Mouse (Mus musculus): ENCODE results near the gene Pnn. TPM values are rescaled to one million over a fixed set of nuclear protein-coding genes. Genes with fewer than 3 reads are reported as not detected.
"Not testable (repeated sequence)": the region's sequence is repeated elsewhere in the genome, so short reads cannot be mapped to it uniquely, and the experiment has no call there.

The Pnn gene
- polyA plus RNA-seq, 1 experiment = 7.6 TPM

- TF ChIP-seq REST (IDR thresholded peaks at IDR 0.05; ENCODE audit: insufficient read depth, insufficient read length) (no peak), MAX (IDR thresholded peaks at IDR 0.05; ENCODE audit: low read depth) (no peak), SRF (IDR thresholded peaks at IDR 0.05; ENCODE audit: control insufficient read depth, insufficient read length, low read depth) (no peak), POLR2AphosphoS2 (IDR thresholded peaks at IDR 0.05; ENCODE audit: insufficient read length, low read depth) (no peak), POLR2A (IDR thresholded peaks at IDR 0.05; ENCODE audit: insufficient read length, low read depth) (no peak), E2F4 (IDR thresholded peaks at IDR 0.05; ENCODE audit: insufficient read depth) (no peak), TCF12 (IDR thresholded peaks at IDR 0.05; ENCODE audit: insufficient read depth, poor library complexity, severe bottlenecking) (no peak), MYOD1 (IDR thresholded peaks at IDR 0.05; ENCODE audit: control insufficient read depth in 1 of 3, insufficient read length in 2 of 3, low read depth in 2 of 3) (no peak), USF1 (IDR thresholded peaks at IDR 0.05; ENCODE audit: low read depth) (no peak), CEBPB (IDR thresholded peaks at IDR 0.05; ENCODE audit: insufficient read depth, poor library complexity, severe bottlenecking) (no peak), TCF3 (IDR thresholded peaks at IDR 0.05; ENCODE audit: insufficient read length, low read depth) (no peak), MYOG (IDR thresholded peaks at IDR 0.05; ENCODE audit: control insufficient read depth in 1 of 3, insufficient read depth in 1 of 3, insufficient read length in 2 of 3, low read depth in 2 of 3) (no peak)
- Histone ChIP-seq H3K4me3 (no peak overlapping the region), H3ac (ENCODE audit: control insufficient read depth, insufficient read length) (no peak overlapping the region), H3K36me3 (ENCODE audit: control insufficient read depth, insufficient read depth) (peaks cover 13% of the 10 kb centered on the region), H3K27me3 (ENCODE audit: control insufficient read depth, insufficient read depth, insufficient read length) (no peaks in the 10 kb centered on the region), H3K79me2 (ENCODE audit: control insufficient read depth, insufficient read depth) (peaks cover 60% of the 10 kb centered on the region), H3K4me2 (ENCODE audit: low read depth) (no peak overlapping the region)
Observed at GRCm38 (mm10) chr12:59053166-59053565, 13.5 kb upstream of the Pnn start.

- TF ChIP-seq CEBPB (IDR thresholded peaks at IDR 0.05; ENCODE audit: insufficient read depth, poor library complexity, severe bottlenecking) (no peak), USF1 (IDR thresholded peaks at IDR 0.05; ENCODE audit: low read depth) (no peak), MYOD1 (IDR thresholded peaks at IDR 0.05; ENCODE audit: control insufficient read depth in 1 of 3, insufficient read length in 2 of 3, low read depth in 2 of 3) (no peak), E2F4 (IDR thresholded peaks at IDR 0.05; ENCODE audit: insufficient read depth) (no peak), POLR2A (IDR thresholded peaks at IDR 0.05; ENCODE audit: insufficient read length, low read depth) (no peak), SRF (IDR thresholded peaks at IDR 0.05; ENCODE audit: control insufficient read depth, insufficient read length, low read depth) (no peak), REST (IDR thresholded peaks at IDR 0.05; ENCODE audit: insufficient read depth, insufficient read length) (no peak), MAX (IDR thresholded peaks at IDR 0.05; ENCODE audit: low read depth) (no peak), TCF3 (IDR thresholded peaks at IDR 0.05; ENCODE audit: insufficient read length, low read depth) (no peak), MYOG (IDR thresholded peaks at IDR 0.05; ENCODE audit: control insufficient read depth in 1 of 3, insufficient read depth in 1 of 3, insufficient read length in 2 of 3, low read depth in 2 of 3) (no peak), POLR2AphosphoS2 (IDR thresholded peaks at IDR 0.05; ENCODE audit: insufficient read length, low read depth) (no peak), TCF12 (IDR thresholded peaks at IDR 0.05; ENCODE audit: insufficient read depth, poor library complexity, severe bottlenecking) (no peak)
- peaks cover 68% of the 10 kb centered on the region for H3K79me2 ChIP-seq (ENCODE audit: control insufficient read depth, insufficient read depth)
Observed at GRCm38 (mm10) chr12:59053976-59054375, 12.7 kb upstream of the Pnn start.

GRCm38 (mm10) chr12:59055196-59055850, 11.4 kb upstream of the Pnn start:
- Histone ChIP-seq H3K27me3 (ENCODE audit: control insufficient read depth, insufficient read depth, insufficient read length) (no peaks in the 10 kb centered on the region), H3K4me3 (no peak overlapping the region), H3K79me2 (ENCODE audit: control insufficient read depth, insufficient read depth) (peaks cover 82% of the 10 kb centered on the region), H3K4me2 (ENCODE audit: low read depth) (no peak overlapping the region), H3K36me3 (ENCODE audit: control insufficient read depth, insufficient read depth) (peaks cover 5% of the 10 kb centered on the region), H3ac (ENCODE audit: control insufficient read depth, insufficient read length) (no peak overlapping the region)
- TF ChIP-seq MAX (IDR thresholded peaks at IDR 0.05; ENCODE audit: low read depth) (no peak), POLR2A (IDR thresholded peaks at IDR 0.05; ENCODE audit: insufficient read length, low read depth) (no peak), CEBPB (IDR thresholded peaks at IDR 0.05; ENCODE audit: insufficient read depth, poor library complexity, severe bottlenecking) (no peak), TCF3 (IDR thresholded peaks at IDR 0.05; ENCODE audit: insufficient read length, low read depth) (no peak), REST (IDR thresholded peaks at IDR 0.05; ENCODE audit: insufficient read depth, insufficient read length) (no peak), POLR2AphosphoS2 (IDR thresholded peaks at IDR 0.05; ENCODE audit: insufficient read length, low read depth) (no peak), SRF (IDR thresholded peaks at IDR 0.05; ENCODE audit: control insufficient read depth, insufficient read length, low read depth) (no peak), TCF12 (IDR thresholded peaks at IDR 0.05; ENCODE audit: insufficient read depth, poor library complexity, severe bottlenecking) (no peak), MYOD1 (IDR thresholded peaks at IDR 0.05; ENCODE audit: control insufficient read depth in 1 of 3, insufficient read length in 2 of 3, low read depth in 2 of 3) (no peak), MYOG (IDR thresholded peaks at IDR 0.05; ENCODE audit: control insufficient read depth in 1 of 3, insufficient read depth in 1 of 3, insufficient read length in 2 of 3, low read depth in 2 of 3) (no peak), E2F4 (IDR thresholded peaks at IDR 0.05; ENCODE audit: insufficient read depth) (no peak), USF1 (IDR thresholded peaks at IDR 0.05; ENCODE audit: low read depth) (no peak)

More at GRCm38 (mm10) chr12:59053976-59054375, 12.7 kb upstream of the Pnn start:
- Histone ChIP-seq H3K27me3 (ENCODE audit: control insufficient read depth, insufficient read depth, insufficient read length) (no peaks in the 10 kb centered on the region), H3K36me3 (ENCODE audit: control insufficient read depth, insufficient read depth) (peaks cover 11% of the 10 kb centered on the region), H3K4me2 (ENCODE audit: low read depth) (no peak overlapping the region), H3ac (ENCODE audit: control insufficient read depth, insufficient read length) (no peak overlapping the region), H3K4me3 (no peak overlapping the region)

- Histone ChIP-seq H3K79me2 (ENCODE audit: control insufficient read depth, insufficient read depth) (peaks cover 90% of the 10 kb centered on the region), H3K4me2 (ENCODE audit: low read depth) (no peak overlapping the region), H3K27me3 (ENCODE audit: control insufficient read depth, insufficient read depth, insufficient read length) (no peaks in the 10 kb centered on the region), H3K4me3 (no peak overlapping the region), H3K36me3 (ENCODE audit: control insufficient read depth, insufficient read depth) (peaks cover 5% of the 10 kb centered on the region), H3ac (ENCODE audit: control insufficient read depth, insufficient read length) (no peak overlapping the region)
- no peak for TF ChIP-seq MYOD1 (IDR thresholded peaks at IDR 0.05; ENCODE audit: control insufficient read depth in 1 of 3, insufficient read length in 2 of 3, low read depth in 2 of 3)
Observed at GRCm38 (mm10) chr12:59056222-59056621, 10.5 kb upstream of the Pnn start.

GRCm38 (mm10) chr12:59058242-59058641, 8.4 kb upstream of the Pnn start:
- not testable (repeated sequence) for H3K27me3 ChIP-seq (ENCODE audit: control insufficient read depth, insufficient read depth, insufficient read length); H3K36me3 ChIP-seq (ENCODE audit: control insufficient read depth, insufficient read depth); H3K4me3 ChIP-seq

More at GRCm38 (mm10) chr12:59058242-59058641, 8.4 kb upstream of the Pnn start:
- peaks cover 78% of the 10 kb centered on the region for H3K79me2 ChIP-seq (ENCODE audit: control insufficient read depth, insufficient read depth)
- not testable (repeated sequence) for H3K4me2 ChIP-seq (ENCODE audit: low read depth); H3ac ChIP-seq (ENCODE audit: control insufficient read depth, insufficient read length)

Measured in myocyte (in vitro differentiated cells).